Mouse (Mus musculus) neutrophil, adult 83 days (primary cell): ENCODE data around the gene Dlk2. TPM values are rescaled to one million over a fixed set of nuclear protein-coding genes. Genes with fewer than 3 reads are reported as not detected.

Source experiments
- total RNA-seq, 2 experiments: library from RNA; stranded (reverse); gene quantifications; one replicate each; pipeline ENCODE4 v1.2.4; 2023

Dlk2 gene
- total RNA-seq = not detected

DNA sequence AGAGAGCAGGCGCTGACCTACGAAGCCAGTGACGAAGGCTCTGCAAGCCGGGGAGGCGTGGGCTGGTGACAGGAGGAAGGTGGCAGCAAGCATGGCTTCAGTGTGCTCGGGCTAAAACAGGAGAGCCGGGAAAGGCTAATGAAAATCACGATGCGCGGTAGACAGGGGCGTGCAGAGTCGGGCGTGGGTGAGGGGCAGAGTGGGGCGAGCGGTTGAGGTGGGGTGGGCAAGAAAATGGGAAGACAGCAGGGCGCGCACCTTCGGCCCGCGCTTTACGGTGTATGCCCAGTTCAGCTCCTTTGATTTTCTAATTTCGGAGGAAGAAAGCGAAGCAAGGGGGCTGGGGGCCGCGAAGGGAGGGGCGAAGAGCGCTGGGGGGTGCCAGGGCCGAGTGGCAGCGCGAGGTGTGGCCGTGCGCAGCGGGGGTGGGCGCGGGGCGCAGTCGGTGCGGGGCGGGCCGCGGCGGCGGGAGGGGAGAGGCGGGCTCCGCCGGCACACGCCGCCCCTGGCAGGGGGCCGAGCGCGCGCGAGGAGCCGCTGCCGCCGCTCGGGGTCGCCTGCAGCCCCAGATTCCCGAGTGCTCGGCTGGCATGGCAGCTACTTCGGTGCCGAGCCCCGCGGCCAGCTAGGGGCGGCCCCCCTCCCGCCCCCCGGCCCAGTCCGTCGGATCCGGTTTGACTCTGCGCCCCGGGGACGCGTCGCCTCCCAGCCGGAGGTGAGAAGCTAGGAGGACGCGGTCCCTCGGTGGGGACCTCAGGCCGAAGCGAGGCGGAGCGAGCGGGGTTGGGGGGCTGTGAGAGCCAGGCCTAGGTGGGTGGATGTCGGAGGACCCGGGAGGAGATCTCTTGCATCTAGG, at the start of gene Dlk2:
Gene Dlk2, plus strand, starts transcription at position 58 of the 856 bp plus-strand sequence.

GRCm38 (mm10) chr17:46247512-46248188, 49.6 kb upstream of the Dlk2 start, which contains the start of the genes Polr1c and Yipf3:
Gene Polr1c, minus strand, starts transcription at chr17:46248054.
Gene Yipf3, plus strand, starts transcription at chr17:46248080.

DNA sequence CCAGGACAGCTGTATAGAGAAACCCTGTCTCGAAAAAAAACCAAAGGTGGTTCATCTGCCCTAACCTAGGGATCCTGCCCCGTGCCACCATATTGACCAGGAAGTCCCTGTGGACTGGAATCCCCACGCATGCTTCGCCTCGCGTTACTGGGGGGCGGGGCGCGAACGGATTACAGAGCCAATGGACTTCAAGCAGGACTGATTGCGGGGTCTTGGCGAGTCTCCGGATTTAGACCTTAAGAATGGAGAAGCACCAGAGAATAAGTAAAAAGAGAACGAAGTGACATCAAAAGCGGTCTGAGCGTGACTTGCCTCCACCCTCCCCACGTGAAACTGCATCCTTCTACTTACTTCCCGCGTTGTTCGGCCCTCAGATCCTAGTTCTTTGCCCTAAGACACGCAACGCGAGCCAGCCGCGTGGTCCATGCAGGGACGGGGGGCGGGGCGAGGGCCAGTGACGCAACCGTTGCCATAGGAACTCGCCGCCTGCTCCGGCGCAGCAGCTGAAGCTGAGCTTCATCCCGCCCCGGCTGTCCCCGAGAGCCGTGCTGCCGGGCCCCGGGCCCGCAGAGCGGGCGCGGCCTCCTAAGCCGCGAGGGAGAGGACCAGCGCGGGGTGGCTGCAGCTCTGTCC, 43.7 kb upstream of the Dlk2 start, which contains the start of gene Lrrc73:
Gene Lrrc73, plus strand, starts transcription at position 80 of the 633 bp plus-strand sequence.

GRCm38 (mm10) chr17:46282483-46283123, 14.6 kb upstream of the Dlk2 start, which contains the start of gene Tjap1:
Gene Tjap1, minus strand, starts transcription at chr17:46283026.

GRCm38 (mm10) chr17:46327906-46328534, 30.8 kb downstream of the Dlk2 start, which contains the start of gene Abcc10:
Gene Abcc10, minus strand, starts transcription at chr17:46328352.

Other genes with a start within 250 kb of the Dlk2 start
- 10 to 100 TPM; 24.6 to 26.4 TPM for gene Mrps18a, start 186.4 kb upstream of the Dlk2 start, total RNA-seq
- gene Rsph9, start 153.2 kb upstream of the Dlk2 start, total RNA-seq = under 1 TPM in 1 of 2 experiments, not detected in 1; 0.61 TPM
- gene Mad2l1bp, start 143.9 kb upstream of the Dlk2 start, total RNA-seq = 10 to 100 TPM; 16.6 to 20.6 TPM
- 100 to 1,000 TPM; 128 to 138 TPM for gene Gtpbp2, start 136.4 kb upstream of the Dlk2 start, total RNA-seq
- gene Polh, start 94.8 kb upstream of the Dlk2 start, total RNA-seq = 10 to 100 TPM; 21.0 TPM
- 10 to 100 TPM; 20.3 to 22.9 TPM for gene Xpo5, start 94.6 kb upstream of the Dlk2 start, total RNA-seq
- 10 to 100 TPM; 22.6 to 22.7 TPM for gene Polr1c, start 49.4 kb upstream of the Dlk2 start, total RNA-seq
- gene Yipf3, start 49.3 kb upstream of the Dlk2 start, total RNA-seq = 10 to 100 TPM; 75.7 to 76.7 TPM
- 1 to 10 TPM in 1 of 2 experiments, under 1 TPM in 1; 0.79 to 1.6 TPM for gene Lrrc73, start 43.9 kb upstream of the Dlk2 start, total RNA-seq
- gene Tjap1, start 14.4 kb upstream of the Dlk2 start, total RNA-seq = 10 to 100 TPM; 24.1 to 29.3 TPM
- gene Abcc10, start 30.9 kb downstream of the Dlk2 start, total RNA-seq = 1 to 10 TPM; 6.4 to 6.8 TPM
- 1 to 10 TPM; 5.0 to 7.0 TPM for gene Zfp318, start 86.3 kb downstream of the Dlk2 start, total RNA-seq
- not detected for gene Crip3, start 131.5 kb downstream of the Dlk2 start, total RNA-seq
- gene Slc22a7, start 141.0 kb downstream of the Dlk2 start, total RNA-seq = not detected
- not detected for gene Ttbk1, start 190.3 kb downstream of the Dlk2 start, total RNA-seq
- gene Dnph1, start 199.3 kb downstream of the Dlk2 start, total RNA-seq = 1 to 10 TPM; 5.6 to 5.8 TPM
- 1 to 10 TPM; 5.3 to 7.0 TPM for gene Cul9, start 249.0 kb downstream of the Dlk2 start, total RNA-seq